ENCODE assay signal across 9 mouse cellular contexts in genomic region chr3:30226928-30227370, GRCm38 (mm10).
DNase-seq lines count a peak whose midpoint lies in the region; ATAC-seq and TF ChIP-seq lines count a peak whose summit lies in the region.
"Had no signal": no experiment of that assay in that cellular context is flagged by ENCODE, and none has a peak within 500 bp of the region (broad histone marks: within the 10 kb centered on the region; RNA-seq: fewer than 3 reads in every experiment).

No protein-coding gene starts in this region.

- H3K9ac ChIP-seq in hindbrain, embryonic 11.5 days (ENCODE audit: low read depth, low read length), result no peak overlapping the region
- no peak overlapping the region for H3K9ac ChIP-seq in limb, embryonic 12.5 days (replicated peaks)
- H3K9ac ChIP-seq: liver, embryonic 15.5 days had no signal

- H3K9me3 ChIP-seq in hindbrain, embryonic 11.5 days (ENCODE audit: control insufficient read depth, low read length), result no peaks in the 10 kb centered on the region
- H3K9me3 ChIP-seq in limb, embryonic 12.5 days, result no peaks in the 10 kb centered on the region
- H3K9me3 ChIP-seq: liver, embryonic 15.5 days had no signal

- H3K4me2 ChIP-seq in hindbrain, embryonic 11.5 days (replicated peaks; ENCODE audit: low read depth, low read length), result no peak overlapping the region; the same call in 1 of the 2 replicates
- peak overlapping the region; percentile 28 for H3K4me2 ChIP-seq in limb, embryonic 12.5 days
- H3K4me2 ChIP-seq: liver, embryonic 15.5 days had no signal

- H3K4me3 ChIP-seq in lung, adult 2 months (replicated peaks; ENCODE audit: extremely low read depth, low read depth, low read length), result no peak overlapping the region
- H3K4me3 ChIP-seq in hindbrain, embryonic 11.5 days (ENCODE audit: low read depth, low read length), result no peak overlapping the region
- no peak overlapping the region for H3K4me3 ChIP-seq in limb, embryonic 12.5 days (replicated peaks)
- H3K4me3 ChIP-seq: liver, embryonic 15.5 days had no signal

- no peaks in the 10 kb centered on the region for H3K27me3 ChIP-seq in hindbrain, embryonic 11.5 days (ENCODE audit: control insufficient read depth, insufficient read depth, low read length)
- no peaks in the 10 kb centered on the region for H3K27me3 ChIP-seq in limb, embryonic 12.5 days
- H3K27me3 ChIP-seq: liver, embryonic 15.5 days had no signal

- no peak overlapping the region for H3K27ac ChIP-seq in hindbrain, embryonic 11.5 days (ENCODE audit: low read depth, low read length)
- H3K27ac ChIP-seq in limb, embryonic 12.5 days, result peak overlapping the region; percentile 79
- H3K27ac ChIP-seq: liver, embryonic 15.5 days had no signal

- DNase-seq in lung, adult 18-20 months, result peak; percentile 25 to 29
- no peak for DNase-seq in lung, adult 2 months
- DNase-seq in hindbrain, embryonic 11.5 days (ENCODE audit: low spot score), result peak; percentile 69
- DNase-seq in retina, embryonic 14.5 days (ENCODE audit: low spot score), result peak; percentile 49
- DNase-seq in urinary bladder, postnatal 25 days (ENCODE audit: low spot score), result no peak
- DNase-seq in natural killer cell, adult 2 months (ENCODE audit: low spot score in 2 of 2), result no peak
- DNase-seq in heart, postnatal 10 days, result no peak

- no peak for TF ChIP-seq POLR2A in lung, adult 2 months (IDR thresholded peaks at IDR 0.05; ENCODE audit: borderline replicate concordance, extremely low read depth, low read depth, low read length)

- 59% methylated on average over 13 of the region's 13 CpGs for WGBS in lung, adult 2 months
- 22% methylated on average over 12 of the region's 13 CpGs for WGBS in hindbrain, embryonic 11.5 days
- WGBS in limb, embryonic 12.5 days, result 24% methylated on average over 13 of the region's 13 CpGs

- peak; percentile 92 for ATAC-seq in hindbrain, embryonic 11.5 days (ENCODE audit: low FRiP score)
- ATAC-seq in limb, embryonic 12.5 days (ENCODE audit: insufficient number of reproducible peaks, insufficient read depth, low FRiP score, low TSS enrichment, low read depth), result peak; percentile 69

- no peak for TF ChIP-seq CTCF in lung, adult 2 months (IDR thresholded peaks at IDR 0.05; ENCODE audit: insufficient read depth, low read length)

- intact Hi-C loops in heart, postnatal 10 days (cut with DNase I), result no loop called here

- no peaks in the 10 kb centered on the region; the same call in 1 of the 2 replicates for H3K4me1 ChIP-seq in lung, adult 2 months (ENCODE audit: control insufficient read depth, insufficient read depth, low read length)
- peaks cover 5% of the 10 kb centered on the region for H3K4me1 ChIP-seq in hindbrain, embryonic 11.5 days (replicated peaks; ENCODE audit: control insufficient read depth, insufficient read depth, low read length)
- peaks cover 61% of the 10 kb centered on the region for H3K4me1 ChIP-seq in limb, embryonic 12.5 days (replicated peaks)
- H3K4me1 ChIP-seq: liver, embryonic 15.5 days had no signal

- H3K36me3 ChIP-seq in hindbrain, embryonic 11.5 days (ENCODE audit: control insufficient read depth, insufficient read depth, low read length), result no peaks in the 10 kb centered on the region
- H3K36me3 ChIP-seq in limb, embryonic 12.5 days, result 0 out of 2 replicates have a peak, but pooled peaks cover 12% of the 10 kb centered on the region
- H3K36me3 ChIP-seq: liver, embryonic 15.5 days had no signal

Comparison
In these comparisons a context has a peak if more than half of its experiments do, and no peak if none do; other contexts are left out.
1. DNase-seq: peak in lung, adult 18-20 months (2 of 2), hindbrain, embryonic 11.5 days (single experiment) and retina, embryonic 14.5 days (single experiment); none in lung, adult 2 months (single experiment), urinary bladder, postnatal 25 days (single experiment), natural killer cell, adult 2 months (0 of 2) and heart, postnatal 10 days (0 of 2).